Mouse (Mus musculus) heart, postnatal 4 days (tissue): ENCODE data around the gene Map10. TPM values are rescaled to one million over a fixed set of nuclear protein-coding genes. Genes with fewer than 3 reads are reported as not detected.

Experiments
- DNase-seq: peaks from one replicate; pipeline ENCODE4 v3.0.0; 2021
- total RNA-seq, 2 experiments: library from RNA; stranded (reverse); gene quantifications; 2 replicates each; pipeline ENCODE4 v1.2.3; 2021

Gene Map10
- total RNA-seq: 1 to 10 TPM; 5.4 to 5.9 TPM

GRCm38 (mm10) chr8:125669700-125670195 lies at the start of gene Map10:
Map10 (plus strand) TSS chr8:125669818.
- peak; percentile 92 for DNase-seq

- no peak for DNase-seq
Measured at GRCm38 (mm10) chr8:125620301-125620700, 49.3 kb upstream of the Map10 start.

GRCm38 (mm10) chr8:125624287-125624686 lies 45.3 kb upstream of the Map10 start:
- peak; percentile 38 for DNase-seq

- no peak for DNase-seq
Measured at GRCm38 (mm10) chr8:125626381-125626780, 43.2 kb upstream of the Map10 start.

- DNase-seq: no peak
Measured at GRCm38 (mm10) chr8:125628834-125629233, 40.8 kb upstream of the Map10 start.

GRCm38 (mm10) chr8:125638411-125639058 lies 31.1 kb upstream of the Map10 start:
- DNase-seq: peak; percentile 34

- DNase-seq: no peak
Measured at GRCm38 (mm10) chr8:125639631-125640030, 30.0 kb upstream of the Map10 start.

GRCm38 (mm10) chr8:125640766-125641165 lies 28.9 kb upstream of the Map10 start:
- DNase-seq: no peak

GRCm38 (mm10) chr8:125641808-125642207 lies 27.8 kb upstream of the Map10 start:
- DNase-seq: peak; percentile 29

GRCm38 (mm10) chr8:125645757-125646478 lies 23.7 kb upstream of the Map10 start:
- no peak for DNase-seq

GRCm38 (mm10) chr8:125649447-125649846 lies 20.2 kb upstream of the Map10 start:
- DNase-seq: no peak

- no peak for DNase-seq
Measured at GRCm38 (mm10) chr8:125654821-125655220, 14.8 kb upstream of the Map10 start.

- DNase-seq: no peak
Measured at GRCm38 (mm10) chr8:125658508-125658907, 11.1 kb upstream of the Map10 start.

- DNase-seq: no peak
Measured at GRCm38 (mm10) chr8:125658926-125659325, 10.7 kb upstream of the Map10 start.

GRCm38 (mm10) chr8:125660397-125660796 lies 9.2 kb upstream of the Map10 start:
- DNase-seq: no peak

GRCm38 (mm10) chr8:125661958-125662668 lies 7.5 kb upstream of the Map10 start:
- DNase-seq: no peak

GRCm38 (mm10) chr8:125662669-125663048 lies 7.0 kb upstream of the Map10 start:
- DNase-seq: peak; percentile 77

GRCm38 (mm10) chr8:125665183-125665875 lies 4.3 kb upstream of the Map10 start:
- no peak for DNase-seq

GRCm38 (mm10) chr8:125665876-125666186 lies 3.8 kb upstream of the Map10 start:
- DNase-seq: no peak

- DNase-seq: peak; percentile 25
Measured at GRCm38 (mm10) chr8:125666201-125666600, 3.4 kb upstream of the Map10 start.

GRCm38 (mm10) chr8:125667248-125667647 lies 2.4 kb upstream of the Map10 start:
- no peak for DNase-seq

- DNase-seq: no peak
Measured at GRCm38 (mm10) chr8:125669159-125669699, 389 bp upstream of the Map10 start.

- no peak for DNase-seq
Measured at GRCm38 (mm10) chr8:125670420-125670819, 802 bp downstream of the Map10 start.
